Mouse (Mus musculus) cerebellum, adult 11 months (tissue): ENCODE results near the gene Kcnab3.

Source experiments
- DNase-seq: peaks from one replicate; pipeline ENCODE4 v3.0.0; 2022

Gene Kcnab3

DNA sequence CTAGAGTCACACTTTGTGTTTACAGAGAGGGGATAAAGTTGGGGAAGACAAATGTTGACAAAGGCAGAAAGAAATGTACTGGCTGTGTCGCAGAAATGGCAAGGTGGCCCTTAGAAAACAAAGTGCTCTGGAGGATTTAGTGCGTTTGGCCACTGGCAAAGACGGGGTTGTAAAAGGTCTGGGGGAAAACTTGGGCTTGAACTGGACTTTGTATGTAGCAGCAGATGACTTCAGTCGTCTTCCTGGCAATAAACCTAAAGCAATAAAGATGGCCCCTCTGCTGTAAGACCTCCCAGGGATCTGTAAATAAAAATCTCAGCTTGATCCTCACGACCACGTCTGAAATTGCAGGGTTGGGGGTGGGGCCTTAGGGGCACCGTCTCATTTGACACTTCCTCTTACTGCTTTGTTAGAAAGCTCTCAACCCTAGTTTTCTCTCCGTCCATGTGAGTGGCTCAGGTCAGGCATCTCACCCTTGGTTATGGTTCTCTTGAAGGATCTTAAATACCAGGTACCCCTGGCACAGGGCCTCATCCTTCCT, 6.7 kb downstream of the Kcnab3 start:
- DNase-seq = no peak

DNA sequence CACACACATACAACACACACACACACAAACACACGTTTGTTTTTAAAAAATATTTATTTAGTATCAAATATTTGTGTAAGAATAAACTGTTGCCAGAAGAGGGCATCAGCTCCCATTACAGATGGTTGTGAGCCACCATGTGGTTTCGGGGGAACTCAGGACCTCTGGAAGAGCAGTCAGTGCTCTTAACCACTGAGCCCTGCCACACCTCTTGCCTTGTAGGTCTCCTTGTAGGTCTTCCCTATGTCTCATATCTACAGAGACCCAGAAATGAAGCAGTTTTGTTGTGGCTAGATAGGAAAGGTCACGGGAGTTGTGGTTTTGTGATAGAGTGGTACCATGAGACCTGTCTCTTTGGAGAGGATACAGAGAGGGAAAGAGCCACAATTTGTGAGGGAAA, 7.9 kb downstream of the Kcnab3 start:
- DNase-seq = no peak

DNA sequence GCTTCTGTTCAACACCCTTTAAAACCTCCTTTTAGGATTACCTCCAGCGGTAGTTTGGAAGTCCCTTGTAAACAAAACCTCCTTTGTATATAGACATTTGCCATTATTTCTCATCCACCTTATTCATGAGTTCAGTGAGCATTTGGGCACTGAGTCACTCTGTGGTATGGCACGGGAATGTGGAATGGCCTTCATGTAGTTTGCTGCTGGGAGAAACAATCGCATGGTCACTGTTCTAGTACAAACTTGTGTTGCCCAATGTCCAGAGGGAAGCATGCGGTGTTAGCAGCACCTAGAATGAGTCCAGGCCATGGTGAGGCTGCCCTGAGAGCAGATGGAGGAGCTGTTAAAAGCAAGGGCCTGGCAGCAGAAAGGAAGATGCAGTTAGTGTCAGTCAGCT, 8.7 kb downstream of the Kcnab3 start:
- no peak for DNase-seq

GRCm38 (mm10) chr11:69340161-69341131, 14.4 kb downstream of the Kcnab3 start, which contains the start of gene Rnf227:
Gene Rnf227, plus strand, starts transcription at chr11:69340461.
- DNase-seq = peak; percentile 77

DNA sequence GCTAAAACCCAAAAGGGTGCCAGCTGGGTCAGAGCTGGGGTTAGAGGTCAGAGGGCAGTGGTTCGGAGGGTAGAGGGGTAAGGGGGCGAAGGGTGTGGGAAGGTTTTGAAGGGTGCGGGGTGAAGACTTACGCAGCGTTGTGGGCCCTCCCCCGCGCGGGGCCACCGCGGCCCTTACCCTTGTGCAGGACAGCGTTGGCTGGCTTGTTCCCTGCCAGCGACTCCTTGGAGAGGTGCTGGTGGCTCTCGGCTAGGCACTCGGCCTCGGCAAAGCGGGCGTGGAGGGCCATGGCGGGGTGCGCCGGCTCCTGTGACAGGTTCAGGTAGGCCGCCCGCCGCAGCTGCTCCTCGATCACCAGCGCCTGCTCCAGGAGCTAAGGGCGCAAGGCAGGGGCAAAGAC, 20.4 kb downstream of the Kcnab3 start:
- no peak for DNase-seq

- DNase-seq = no peak
Observed at GRCm38 (mm10) chr11:69356544-69356943, 30.5 kb downstream of the Kcnab3 start.

DNA sequence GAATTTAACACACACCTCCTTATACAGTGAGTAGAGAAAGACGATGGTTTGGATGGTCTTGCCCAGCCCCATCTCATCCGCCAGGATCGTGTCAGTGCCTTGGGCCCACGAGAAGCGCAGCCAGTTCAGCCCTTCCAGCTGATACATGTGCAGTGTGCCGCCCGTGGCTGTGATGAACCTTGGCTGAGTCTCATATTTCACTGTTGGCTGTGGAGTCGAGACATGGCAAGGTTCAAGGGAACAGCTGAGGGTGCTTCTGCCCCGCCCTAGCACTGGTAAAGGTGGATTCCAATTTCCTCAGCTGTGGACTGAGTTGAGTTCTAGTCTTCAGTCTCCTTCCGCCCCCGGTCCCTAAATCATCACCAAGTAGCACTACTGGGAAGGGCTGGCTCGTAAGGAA, 31.6 kb downstream of the Kcnab3 start:
- DNase-seq = no peak

DNA sequence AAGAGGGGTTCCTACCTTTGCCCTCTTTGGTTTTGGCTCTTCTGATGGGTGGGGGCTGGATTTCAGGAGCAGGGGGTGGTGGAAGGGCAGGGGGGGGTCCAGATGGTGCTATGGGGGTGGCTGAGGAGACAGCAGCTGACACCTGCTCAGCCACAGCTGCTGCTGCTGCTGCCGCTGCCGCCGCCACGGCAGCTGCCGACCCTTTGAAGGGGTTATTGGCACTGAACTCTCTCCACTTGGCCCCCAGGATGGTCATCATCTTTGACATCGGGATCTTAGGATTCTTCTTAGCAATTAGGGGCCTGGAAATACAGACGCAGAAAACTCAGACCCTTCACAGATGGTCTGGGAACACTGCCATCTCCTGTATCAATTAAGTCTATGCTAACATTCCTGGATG, 36.0 kb downstream of the Kcnab3 start:
- DNase-seq = no peak

DNA sequence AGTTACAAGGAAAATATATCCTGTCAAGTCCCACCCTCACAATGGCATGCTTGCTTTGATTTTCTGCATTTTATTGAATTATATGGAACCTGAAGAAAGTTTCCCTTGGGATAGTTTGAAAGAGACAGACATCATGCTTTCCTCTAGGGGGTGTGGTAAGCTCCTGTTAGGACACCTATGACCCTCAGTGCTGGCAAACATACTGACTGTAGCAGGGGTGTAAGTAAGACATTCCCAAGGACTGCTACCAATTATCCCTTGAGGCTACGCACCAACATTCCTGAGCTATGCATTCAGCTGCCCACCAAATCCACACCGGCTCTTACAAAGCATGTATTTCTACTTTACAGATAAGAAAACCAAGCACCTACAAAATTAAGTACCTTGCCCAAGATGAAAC, 36.4 kb downstream of the Kcnab3 start:
- DNase-seq = no peak

DNA sequence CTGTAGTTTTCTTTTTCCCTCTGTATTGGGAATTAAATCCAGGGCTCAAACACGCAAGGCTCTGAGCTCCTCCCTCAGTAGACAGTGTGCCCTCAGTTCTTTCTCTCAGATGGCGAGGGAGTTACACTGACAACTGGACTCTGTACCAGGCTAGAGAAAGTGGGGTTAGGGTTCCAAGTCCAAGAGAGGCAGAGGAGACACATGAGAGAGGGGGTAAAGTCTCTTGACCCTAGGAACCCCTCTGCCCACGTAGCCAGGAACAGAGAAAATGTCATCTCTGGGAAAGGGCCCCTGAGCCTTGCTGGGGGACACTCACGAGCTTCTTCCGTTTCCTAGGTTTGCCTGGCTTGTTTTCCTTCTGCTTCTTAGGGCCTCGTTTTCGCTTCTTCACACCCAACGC, 38.3 kb downstream of the Kcnab3 start:
- DNase-seq = no peak

DNA sequence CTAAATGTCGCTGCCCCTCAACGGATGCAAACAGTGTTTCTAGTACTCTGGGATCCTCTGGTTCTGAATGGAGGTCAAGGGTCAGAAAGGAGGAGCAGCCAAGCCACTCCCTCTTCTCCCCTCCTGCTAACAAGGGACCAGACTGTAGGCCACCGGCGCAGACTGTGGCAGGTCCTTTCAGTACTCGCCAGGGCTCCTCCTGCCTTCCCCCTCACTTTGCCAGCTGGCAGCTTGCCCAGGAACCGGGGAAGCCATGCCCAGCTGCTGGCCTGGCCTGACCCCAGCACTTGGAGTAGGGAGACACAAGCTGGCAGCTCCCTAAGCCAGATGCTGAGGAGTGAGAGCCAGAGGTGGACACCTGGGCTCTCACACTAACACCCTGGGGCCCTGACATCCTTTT, 38.9 kb downstream of the Kcnab3 start:
- peak; percentile 88 for DNase-seq

GRCm38 (mm10) chr11:69365722-69366121, 39.7 kb downstream of the Kcnab3 start:
- no peak for DNase-seq

DNA sequence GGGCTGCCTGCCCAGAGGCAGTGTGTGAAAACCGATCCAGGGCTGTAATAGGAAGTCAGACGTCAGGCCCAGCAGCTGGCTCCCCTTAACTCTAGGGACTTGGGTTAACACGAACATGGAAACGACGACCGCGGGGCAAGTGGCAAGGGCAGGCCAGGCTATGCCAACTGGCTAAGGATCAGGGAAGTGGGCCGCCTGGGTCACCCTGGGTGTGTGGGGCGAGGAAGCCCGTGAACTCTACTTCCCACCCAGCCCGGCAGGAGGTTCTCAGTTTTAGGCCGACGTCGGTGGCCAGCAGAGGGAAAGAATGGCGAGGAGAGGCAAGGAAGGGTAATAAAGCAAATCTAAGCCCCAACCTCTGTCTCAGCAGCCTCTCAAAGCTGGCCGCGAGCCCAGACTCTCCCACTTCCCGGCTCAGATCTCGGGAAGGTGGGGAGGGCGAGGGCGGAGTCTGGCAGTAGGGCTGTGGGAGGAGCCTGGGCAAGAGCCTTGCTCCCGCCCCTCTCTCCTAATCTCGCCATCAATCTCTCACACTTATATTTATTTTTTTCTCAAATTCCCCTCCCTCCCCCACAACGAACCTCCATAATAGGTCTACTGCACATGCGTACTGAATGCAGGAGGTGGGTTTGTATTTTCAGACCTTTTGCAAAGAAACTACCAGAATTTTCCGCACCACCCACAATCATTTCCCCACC, 40.2 kb downstream of the Kcnab3 start:
- DNase-seq = peak; percentile 75

- no peak for DNase-seq
Observed at GRCm38 (mm10) chr11:69366855-69367615, 41.0 kb downstream of the Kcnab3 start.

GRCm38 (mm10) chr11:69367616-69368355, 41.7 kb downstream of the Kcnab3 start:
- no peak for DNase-seq

DNA sequence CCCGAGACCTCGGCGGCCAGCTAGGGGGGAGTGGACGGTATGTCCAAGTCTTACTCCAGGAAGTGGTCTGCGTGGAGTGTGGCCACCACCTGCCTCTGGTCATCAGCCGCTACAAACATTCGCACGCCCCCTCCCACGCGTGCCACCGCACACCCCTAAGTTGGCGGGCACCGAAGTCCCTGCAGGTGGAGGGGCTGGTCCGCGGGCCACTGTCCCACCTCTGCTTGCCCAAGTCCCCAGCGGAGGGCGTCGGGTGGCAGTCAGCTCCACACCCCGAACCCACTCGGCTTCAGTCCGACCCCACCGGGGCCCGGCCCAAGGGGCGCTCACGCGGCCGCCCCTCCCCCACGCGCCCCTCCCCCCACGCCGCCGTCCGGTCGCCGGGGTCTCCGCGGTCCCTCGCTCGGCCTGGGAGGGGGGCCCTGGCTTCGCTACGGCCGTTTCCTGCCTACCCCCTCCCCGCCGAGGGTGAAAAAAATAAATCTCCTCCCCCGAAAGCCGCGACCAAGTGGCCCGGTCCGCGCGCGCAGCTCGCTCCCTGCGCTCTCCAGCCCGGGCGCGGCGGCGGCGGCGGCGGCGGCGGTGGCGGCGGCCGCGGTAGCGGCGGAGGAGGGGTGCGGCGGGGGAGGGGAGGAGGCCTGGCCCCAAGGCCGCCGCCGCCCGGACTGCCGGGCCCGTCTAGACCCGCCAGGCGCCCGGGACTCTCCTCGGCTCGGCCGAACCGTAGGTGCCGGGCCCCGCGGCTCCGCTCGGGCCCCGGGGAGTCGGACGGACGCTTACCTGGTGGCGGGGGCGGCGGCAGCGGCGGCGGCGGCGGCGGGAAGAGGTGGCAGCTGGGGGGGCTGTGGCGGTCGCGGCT, 42.5 kb downstream of the Kcnab3 start:
- DNase-seq = peak; percentile 51

GRCm38 (mm10) chr11:69369215-69369989, 43.3 kb downstream of the Kcnab3 start, which contains the start of gene Chd3:
Gene Chd3, minus strand, starts transcription at chr11:69369406.
- no peak for DNase-seq

DNA sequence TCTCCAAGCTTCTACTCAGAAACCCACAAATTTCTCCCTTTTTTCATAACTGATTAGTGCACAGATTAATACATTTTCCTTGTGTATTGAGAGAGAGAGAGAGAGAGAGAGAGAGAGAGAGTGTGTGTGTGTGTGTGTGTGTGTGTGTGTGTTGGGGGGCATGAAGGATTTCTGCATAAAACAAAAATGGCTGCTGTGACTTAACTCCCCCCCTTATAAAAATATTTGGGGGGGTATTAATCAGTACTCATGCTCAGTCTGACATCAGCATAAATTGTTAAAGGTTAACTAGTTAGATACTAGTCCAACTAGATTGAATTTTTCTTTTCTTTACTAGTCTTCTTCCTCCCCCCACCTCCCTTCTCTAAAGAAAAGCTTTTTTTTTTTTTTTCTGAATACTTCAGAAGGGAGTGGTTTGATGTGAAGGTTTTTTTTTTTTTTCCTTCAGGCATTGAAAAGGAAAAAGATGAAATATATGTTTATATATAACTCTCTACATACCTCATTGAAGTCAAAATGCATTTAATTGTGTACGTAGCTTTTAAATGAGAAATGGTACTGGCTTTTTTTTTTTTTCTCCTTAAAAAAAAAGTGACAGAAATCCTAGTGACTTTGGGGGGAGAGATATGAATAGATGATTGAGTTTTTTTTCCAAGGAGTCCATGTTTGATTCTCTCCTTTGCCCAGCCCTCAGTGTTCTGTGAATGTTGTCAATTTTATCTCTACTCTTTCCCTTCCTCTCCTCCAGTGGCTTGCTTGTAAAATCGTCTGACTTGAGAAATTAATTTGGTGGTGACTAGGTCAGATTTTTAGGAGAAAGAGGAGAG, 44.1 kb downstream of the Kcnab3 start:
- DNase-seq = no peak

- DNase-seq = no peak
Observed at GRCm38 (mm10) chr11:69370817-69371215, 44.8 kb downstream of the Kcnab3 start.
